ENCODE assay signal across 8 mouse cellular contexts in the genomic region with DNA sequence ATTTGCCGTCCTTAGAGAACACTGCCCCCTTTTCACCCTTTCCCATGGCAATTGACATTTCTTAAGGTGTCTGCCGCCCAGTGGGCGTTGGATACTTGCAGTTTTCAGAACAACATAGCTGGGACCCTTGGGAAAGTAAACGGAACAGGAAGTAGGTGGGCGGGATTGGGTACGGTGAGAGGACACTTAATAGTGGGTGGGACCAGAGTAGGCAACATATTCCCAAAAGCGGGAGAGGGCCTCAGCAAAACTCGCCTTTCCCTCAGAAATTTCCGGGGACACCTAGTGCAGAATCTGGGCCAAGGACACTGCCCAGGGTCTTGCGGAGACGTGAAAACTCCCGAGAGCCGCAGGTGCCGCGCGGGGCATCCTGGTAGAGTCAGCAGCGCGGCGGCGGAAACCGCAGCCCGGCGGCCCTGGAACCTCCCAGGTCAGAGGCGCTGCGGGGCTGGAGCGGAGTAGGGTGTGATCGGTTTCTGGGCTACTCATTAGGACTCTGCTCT. TPM values are rescaled to one million over a fixed set of nuclear protein-coding genes. Genes with fewer than 3 reads are reported as not detected.
A peak's percentile ranks its signal among the peaks of the same experiment; 100 is the strongest.
DNase-seq lines count a peak whose midpoint lies in the region; ATAC-seq lines count a peak whose summit lies in the region.

No protein-coding gene starts in this region.

- H3K9me3 ChIP-seq in heart, embryonic 13.5 days, result no peaks in the 10 kb centered on the region
- no peaks in the 10 kb centered on the region for H3K9me3 ChIP-seq in liver, embryonic 12.5 days (replicated peaks)
- H3K9me3 ChIP-seq in stomach, embryonic 15.5 days, result no peaks in the 10 kb centered on the region

- no peaks in the 10 kb centered on the region for H3K27me3 ChIP-seq in heart, embryonic 13.5 days (replicated peaks)
- H3K27me3 ChIP-seq in liver, embryonic 12.5 days (replicated peaks), result no peaks in the 10 kb centered on the region
- no peaks in the 10 kb centered on the region for H3K27me3 ChIP-seq in stomach, embryonic 15.5 days (replicated peaks)

- peak; percentile 3 for DNase-seq in fat pad, adult 2 months (ENCODE audit: extremely low read depth, low read depth, low spot score)
- DNase-seq in kidney, postnatal 10 days, result peak; percentile 80
- peak; percentile 31 to 37 for DNase-seq in natural killer cell, adult 2 months (ENCODE audit: low spot score in 2 of 2)

- peak overlapping the region; percentile 83 for H3K9ac ChIP-seq in heart, embryonic 13.5 days
- H3K9ac ChIP-seq in liver, embryonic 12.5 days, result peak overlapping the region; percentile 84
- peak overlapping the region; percentile 50; the same call in 1 of the 2 replicates for H3K9ac ChIP-seq in stomach, embryonic 15.5 days

- H3K36me3 ChIP-seq in heart, embryonic 13.5 days, result peaks cover 16% of the 10 kb centered on the region
- H3K36me3 ChIP-seq in liver, embryonic 12.5 days, result peaks cover 4% of the 10 kb centered on the region
- H3K36me3 ChIP-seq in stomach, embryonic 15.5 days, result no peaks in the 10 kb centered on the region

- ATAC-seq in CD4-positive, CD25-positive, alpha-beta regulatory T cell, adult 4 months, result peak; percentile 87
- ATAC-seq in heart, embryonic 13.5 days (ENCODE audit: extremely low read depth, insufficient number of reproducible peaks, low FRiP score, low TSS enrichment), result peak; percentile 80; the same call in 1 of the 2 replicates
- peak; percentile 100 for ATAC-seq in liver, embryonic 12.5 days
- peak; percentile 96 for ATAC-seq in stomach, embryonic 15.5 days (ENCODE audit: insufficient read depth, low FRiP score, low read depth)

- peak overlapping the region; percentile 70 for H3K4me2 ChIP-seq in heart, embryonic 13.5 days
- H3K4me2 ChIP-seq in liver, embryonic 12.5 days, result peak overlapping the region; percentile 76
- H3K4me2 ChIP-seq in stomach, embryonic 15.5 days, result peak overlapping the region; percentile 63

- H3K4me1 ChIP-seq in brown adipose tissue, adult 24 weeks (ENCODE audit: control insufficient read depth, insufficient read depth, insufficient read length, low read length), result 0 out of 2 replicates have a peak, but pooled peaks cover 2% of the 10 kb centered on the region
- H3K4me1 ChIP-seq in heart, embryonic 13.5 days, result peaks cover 10% of the 10 kb centered on the region
- H3K4me1 ChIP-seq in liver, embryonic 12.5 days, result peaks cover 15% of the 10 kb centered on the region
- H3K4me1 ChIP-seq in stomach, embryonic 15.5 days, result 0 out of 2 replicates have a peak, but pooled peaks cover 3% of the 10 kb centered on the region

- WGBS in heart, embryonic 13.5 days, result 1% methylated on average over 27 of the region's 27 CpGs
- under 1% methylated on average over 27 of the region's 27 CpGs for WGBS in liver, embryonic 12.5 days (ENCODE audit: insufficient replicate concordance)
- WGBS in stomach, embryonic 15.5 days, result 0% methylated on average over 27 of the region's 27 CpGs

- peak overlapping the region; percentile 100 for H3K4me3 ChIP-seq in brown adipose tissue, adult 24 weeks (ENCODE audit: insufficient read depth, low read depth, low read length)
- H3K4me3 ChIP-seq in heart, embryonic 13.5 days, result peak overlapping the region; percentile 75
- peak overlapping the region; percentile 79 for H3K4me3 ChIP-seq in liver, embryonic 12.5 days
- H3K4me3 ChIP-seq in stomach, embryonic 15.5 days (replicated peaks), result peak overlapping the region; percentile 75

- H3K27ac ChIP-seq in brown adipose tissue, adult 24 weeks (replicated peaks; ENCODE audit: low read depth, low read length), result peak overlapping the region; percentile 81
- H3K27ac ChIP-seq in heart, embryonic 13.5 days (replicated peaks), result peak overlapping the region; percentile 86
- peak overlapping the region; percentile 80 for H3K27ac ChIP-seq in liver, embryonic 12.5 days
- peak overlapping the region; percentile 88 for H3K27ac ChIP-seq in stomach, embryonic 15.5 days

RNA-seq across cellular contexts. Expression of gene Zfp229, which starts 3.0 kb away (rescaled TPM):
- under 1 TPM; 0.32 TPM for polyA plus RNA-seq in CD4-positive, CD25-positive, alpha-beta regulatory T cell, adult 4 months (2017; shearing (Covaris generic))
- polyA plus RNA-seq in brown adipose tissue, adult 24 weeks (2012; ENCODE audit: insufficient read depth, insufficient read length, missing spikeins), result 5.0 and 5.9 TPM in 2 replicates
- 4.0 TPM in 2 replicates for polyA plus RNA-seq in heart, embryonic 13.5 days (2015; fragmentation: Nextera tagmentation; extraction: Ambion mirVana)
- 3.6 TPM in 2 replicates for polyA plus RNA-seq in liver, embryonic 12.5 days (2016; fragmentation: Nextera tagmentation; extraction: Ambion mirVana)
- 5.9 and 6.1 TPM in 2 replicates for polyA plus RNA-seq in stomach, embryonic 15.5 days (2015; fragmentation: Nextera tagmentation; extraction: Ambion mirVana)

RNA-seq across cellular contexts. Expression of gene Zfp760, which starts 26.0 kb away (rescaled TPM):
- 1 to 10 TPM; 4.7 to 5.3 TPM for polyA plus RNA-seq in CD4-positive, CD25-positive, alpha-beta regulatory T cell, adult 4 months (2017; shearing (Covaris generic))
- polyA plus RNA-seq in brown adipose tissue, adult 24 weeks (2012; ENCODE audit: insufficient read depth, insufficient read length, missing spikeins), result 2.9 and 3.3 TPM in 2 replicates
- 6.4 and 6.5 TPM in 2 replicates for polyA plus RNA-seq in heart, embryonic 13.5 days (2015; fragmentation: Nextera tagmentation; extraction: Ambion mirVana)
- 6.1 and 6.4 TPM in 2 replicates for polyA plus RNA-seq in liver, embryonic 12.5 days (2016; fragmentation: Nextera tagmentation; extraction: Ambion mirVana)
- polyA plus RNA-seq in stomach, embryonic 15.5 days (2015; fragmentation: Nextera tagmentation; extraction: Ambion mirVana), result 10.1 and 10.9 TPM in 2 replicates

RNA-seq across cellular contexts. Expression of gene Gm10226, which starts 41.9 kb away (rescaled TPM):
- polyA plus RNA-seq in CD4-positive, CD25-positive, alpha-beta regulatory T cell, adult 4 months (2017; shearing (Covaris generic)), result 10 to 100 TPM; 12.6 to 12.8 TPM
- 6.9 and 11.4 TPM in 2 replicates for polyA plus RNA-seq in brown adipose tissue, adult 24 weeks (2012; ENCODE audit: insufficient read depth, insufficient read length, missing spikeins)
- polyA plus RNA-seq in heart, embryonic 13.5 days (2015; fragmentation: Nextera tagmentation; extraction: Ambion mirVana), result 2.3 and 4.2 TPM in 2 replicates
- polyA plus RNA-seq in liver, embryonic 12.5 days (2016; fragmentation: Nextera tagmentation; extraction: Ambion mirVana), result 5.1 and 5.2 TPM in 2 replicates
- polyA plus RNA-seq in stomach, embryonic 15.5 days (2015; fragmentation: Nextera tagmentation; extraction: Ambion mirVana), result 4.7 and 8.0 TPM in 2 replicates

Comparison
In these comparisons a context has a peak if more than half of its experiments do, and no peak if none do; other contexts are left out.
1. Peak in every context shown above with its lines: DNase-seq, ATAC-seq, H3K4me3 ChIP-seq and H3K27ac ChIP-seq.
2. DNase-seq: peak in every context shown above with its lines; median percentile 80 in kidney, postnatal 10 days; 34 in natural killer cell, adult 2 months; 3 in fat pad, adult 2 months.